Mouse (Mus musculus): Measurements from ENCODE around the gene Rreb1. TPM values are rescaled to one million over a fixed set of nuclear protein-coding genes. Genes with fewer than 3 reads are reported as not detected.
A peak's percentile ranks its signal among the peaks of the same experiment; 100 is the strongest.

Rreb1 gene
- polyA plus RNA-seq, 1 experiment from 2014 or later = 14.1 TPM

DNA sequence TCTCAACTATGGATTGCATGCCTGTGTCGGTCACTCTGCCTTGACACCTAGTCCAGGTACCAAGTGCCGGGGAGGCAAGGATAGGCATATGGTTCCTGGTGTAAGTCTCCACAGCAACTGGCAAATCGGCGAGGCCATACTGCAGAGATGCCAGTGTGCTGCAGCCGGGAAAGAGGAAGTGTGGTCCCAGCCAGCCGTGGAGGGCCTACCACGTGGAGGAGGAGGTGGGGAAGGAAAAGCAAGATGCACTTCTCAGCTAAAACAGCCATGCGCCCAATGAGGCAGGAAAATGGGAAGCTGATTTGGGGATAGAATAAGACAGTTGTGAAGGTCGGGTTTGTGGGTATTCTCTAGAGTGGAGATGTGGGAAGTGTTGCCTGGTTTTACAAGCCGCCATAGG lies 65.6 kb downstream of the Rreb1 start:
- WGBS = 76% methylated on average over 10 of the region's 10 CpGs
- no peak overlapping the region for H3K27ac ChIP-seq (ENCODE audit: low read length)
- ATAC-seq (ENCODE audit: insufficient read depth, low FRiP score) = no peak; the same call in 1 of the 2 replicates

DNA sequence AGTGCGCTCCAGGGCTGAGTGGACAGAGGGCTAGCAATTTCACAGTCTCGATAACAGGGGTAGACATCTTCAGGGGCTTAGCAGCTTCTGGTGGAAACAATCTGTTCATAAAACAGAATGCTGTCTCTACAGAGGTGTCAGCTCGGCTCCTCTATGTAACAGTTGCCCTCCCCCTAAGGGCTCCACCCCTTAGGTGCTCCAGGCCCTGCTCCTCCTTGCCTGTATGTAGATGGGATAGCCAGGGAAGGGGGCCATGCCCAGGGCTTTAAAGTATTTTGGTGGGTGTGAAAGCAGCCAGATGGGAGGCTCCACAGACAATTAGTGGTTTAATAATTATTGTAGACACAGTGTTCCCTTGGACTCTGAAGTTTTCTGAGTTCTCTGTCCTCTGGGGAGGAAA lies 67.0 kb downstream of the Rreb1 start:
- Histone ChIP-seq H3K27ac (ENCODE audit: low read length) (peak overlapping the region; percentile 37), H3K9ac (ENCODE audit: low read length) (0 out of 2 replicates have a peak overlapping the region, but pooled peaks have one; percentile 10), H3K27me3 (ENCODE audit: control insufficient read depth, insufficient read depth, low read length) (no peaks in the 10 kb centered on the region), H3K4me3 (replicated peaks; ENCODE audit: low read length) (no peak overlapping the region), H3K4me1 (ENCODE audit: control insufficient read depth, insufficient read depth, low read length) (peaks cover 8% of the 10 kb centered on the region), H3K36me3 (ENCODE audit: control insufficient read depth, insufficient read depth, low read length) (no peaks in the 10 kb centered on the region), H3K4me2 (ENCODE audit: low read depth, low read length) (no peak overlapping the region), H3K9me3 (replicated peaks; ENCODE audit: control insufficient read depth, low read length) (no peaks in the 10 kb centered on the region)
- 66% methylated on average over 3 of the region's 3 CpGs for WGBS
- ATAC-seq (ENCODE audit: insufficient read depth, low FRiP score) = no peak

More for the DNA sequence above, 65.6 kb downstream of the Rreb1 start:
- Histone ChIP-seq H3K9me3 (replicated peaks; ENCODE audit: control insufficient read depth, low read length) (no peaks in the 10 kb centered on the region), H3K4me2 (ENCODE audit: low read depth, low read length) (no peak overlapping the region), H3K36me3 (ENCODE audit: control insufficient read depth, insufficient read depth, low read length) (no peaks in the 10 kb centered on the region), H3K27me3 (ENCODE audit: control insufficient read depth, insufficient read depth, low read length) (no peaks in the 10 kb centered on the region), H3K4me1 (ENCODE audit: control insufficient read depth, insufficient read depth, low read length) (peaks cover 8% of the 10 kb centered on the region), H3K4me3 (replicated peaks; ENCODE audit: low read length) (no peak overlapping the region), H3K9ac (ENCODE audit: low read length) (no peak overlapping the region)

DNA sequence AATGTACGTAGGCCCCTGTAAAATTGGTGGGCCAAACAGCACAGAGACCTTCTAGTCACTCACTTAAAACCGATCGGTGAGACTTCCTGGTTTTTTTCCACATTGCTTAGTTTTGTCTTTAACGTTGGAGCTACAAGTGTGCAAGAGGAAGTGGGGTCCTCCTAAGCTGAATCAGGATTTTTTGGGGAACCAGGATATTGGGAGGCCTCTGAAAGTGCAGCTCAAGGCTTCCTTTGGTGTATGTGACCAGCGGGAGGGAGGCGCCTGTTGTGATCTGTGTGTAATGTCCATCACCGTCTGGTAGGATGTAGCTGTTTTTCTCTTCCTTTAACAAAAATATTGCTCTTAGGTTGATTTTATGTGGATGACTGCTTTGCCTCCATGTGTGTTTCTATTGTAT lies 67.4 kb downstream of the Rreb1 start:
- Histone ChIP-seq H3K9ac (ENCODE audit: low read length) (no peak overlapping the region), H3K27ac (ENCODE audit: low read length) (no peak overlapping the region), H3K36me3 (ENCODE audit: control insufficient read depth, insufficient read depth, low read length) (no peaks in the 10 kb centered on the region), H3K9me3 (replicated peaks; ENCODE audit: control insufficient read depth, low read length) (no peaks in the 10 kb centered on the region), H3K4me2 (ENCODE audit: low read depth, low read length) (no peak overlapping the region), H3K27me3 (ENCODE audit: control insufficient read depth, insufficient read depth, low read length) (no peaks in the 10 kb centered on the region), H3K4me1 (ENCODE audit: control insufficient read depth, insufficient read depth, low read length) (peaks cover 8% of the 10 kb centered on the region), H3K4me3 (replicated peaks; ENCODE audit: low read length) (no peak overlapping the region)
- ATAC-seq (ENCODE audit: insufficient read depth, low FRiP score) = no peak
- WGBS = 67% methylated on average over 7 of the region's 7 CpGs

DNA sequence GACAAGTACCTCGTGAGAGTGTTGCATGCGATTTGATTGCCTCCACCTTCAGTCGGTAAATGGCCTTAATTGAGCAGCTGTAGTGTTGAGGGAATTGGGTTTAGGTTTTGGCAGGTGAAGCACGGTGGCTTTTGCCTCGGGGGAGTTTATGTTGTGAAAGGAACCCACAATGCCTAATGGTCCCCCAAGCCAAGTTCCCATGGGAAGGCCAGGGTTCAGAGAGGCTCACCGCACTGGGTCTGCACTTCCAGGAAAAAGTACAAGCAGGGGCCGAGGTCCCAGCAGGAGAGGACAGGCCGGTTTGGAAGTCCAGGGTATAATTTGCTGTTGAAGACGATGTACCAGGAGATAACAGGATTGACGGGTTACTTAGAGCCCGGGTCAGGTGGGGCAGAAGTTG lies 68.3 kb downstream of the Rreb1 start:
- no peak for ATAC-seq (ENCODE audit: insufficient read depth, low FRiP score)
- Histone ChIP-seq H3K4me1 (ENCODE audit: control insufficient read depth, insufficient read depth, low read length) (peaks cover 8% of the 10 kb centered on the region), H3K4me3 (replicated peaks; ENCODE audit: low read length) (no peak overlapping the region), H3K27ac (ENCODE audit: low read length) (no peak overlapping the region), H3K9ac (ENCODE audit: low read length) (no peak overlapping the region), H3K4me2 (ENCODE audit: low read depth, low read length) (no peak overlapping the region), H3K9me3 (replicated peaks; ENCODE audit: control insufficient read depth, low read length) (no peaks in the 10 kb centered on the region), H3K27me3 (ENCODE audit: control insufficient read depth, insufficient read depth, low read length) (no peaks in the 10 kb centered on the region), H3K36me3 (ENCODE audit: control insufficient read depth, insufficient read depth, low read length) (no peaks in the 10 kb centered on the region)
- 75% methylated on average over 11 of the region's 11 CpGs for WGBS

DNA sequence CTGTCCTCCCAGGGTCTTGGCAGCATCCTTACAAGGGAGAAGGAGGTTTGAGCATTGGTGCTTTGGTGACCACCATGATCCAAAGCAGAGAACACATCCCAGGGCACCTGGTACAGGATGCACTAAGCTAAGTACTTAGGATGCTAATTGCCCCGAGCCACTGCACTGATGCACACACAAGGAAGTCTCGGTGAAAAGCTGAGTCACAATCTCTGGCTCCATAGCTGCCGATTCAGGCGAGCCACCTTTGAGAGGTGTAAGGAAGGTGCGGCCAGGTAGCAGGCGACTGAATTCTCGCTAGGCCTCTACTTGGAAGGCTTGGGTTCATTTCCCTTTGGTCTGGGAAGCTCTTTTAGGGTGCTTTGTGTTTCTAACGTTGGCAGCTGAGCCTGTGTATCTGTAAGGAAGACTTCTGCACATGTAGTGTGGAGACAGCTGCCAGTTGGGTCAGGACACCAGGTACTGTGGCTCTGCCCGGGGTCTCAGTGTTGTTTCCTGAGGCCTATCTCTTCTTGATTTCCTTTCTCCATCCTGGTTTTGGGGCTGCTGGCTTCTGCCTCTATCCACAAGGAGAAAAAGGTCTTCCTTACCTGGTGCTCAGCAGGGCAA lies 68.9 kb downstream of the Rreb1 start:
- WGBS = 59% methylated on average over 9 of the region's 9 CpGs
- Histone ChIP-seq H3K4me2 (ENCODE audit: low read depth, low read length) (no peak overlapping the region), H3K4me1 (ENCODE audit: control insufficient read depth, insufficient read depth, low read length) (peaks cover 13% of the 10 kb centered on the region), H3K27ac (ENCODE audit: low read length) (peak overlapping the region; percentile 76), H3K9me3 (replicated peaks; ENCODE audit: control insufficient read depth, low read length) (no peaks in the 10 kb centered on the region), H3K36me3 (ENCODE audit: control insufficient read depth, insufficient read depth, low read length) (no peaks in the 10 kb centered on the region), H3K27me3 (ENCODE audit: control insufficient read depth, insufficient read depth, low read length) (no peaks in the 10 kb centered on the region), H3K9ac (ENCODE audit: low read length) (no peak overlapping the region), H3K4me3 (replicated peaks; ENCODE audit: low read length) (no peak overlapping the region)
- ATAC-seq (ENCODE audit: insufficient read depth, low FRiP score) = no peak

DNA sequence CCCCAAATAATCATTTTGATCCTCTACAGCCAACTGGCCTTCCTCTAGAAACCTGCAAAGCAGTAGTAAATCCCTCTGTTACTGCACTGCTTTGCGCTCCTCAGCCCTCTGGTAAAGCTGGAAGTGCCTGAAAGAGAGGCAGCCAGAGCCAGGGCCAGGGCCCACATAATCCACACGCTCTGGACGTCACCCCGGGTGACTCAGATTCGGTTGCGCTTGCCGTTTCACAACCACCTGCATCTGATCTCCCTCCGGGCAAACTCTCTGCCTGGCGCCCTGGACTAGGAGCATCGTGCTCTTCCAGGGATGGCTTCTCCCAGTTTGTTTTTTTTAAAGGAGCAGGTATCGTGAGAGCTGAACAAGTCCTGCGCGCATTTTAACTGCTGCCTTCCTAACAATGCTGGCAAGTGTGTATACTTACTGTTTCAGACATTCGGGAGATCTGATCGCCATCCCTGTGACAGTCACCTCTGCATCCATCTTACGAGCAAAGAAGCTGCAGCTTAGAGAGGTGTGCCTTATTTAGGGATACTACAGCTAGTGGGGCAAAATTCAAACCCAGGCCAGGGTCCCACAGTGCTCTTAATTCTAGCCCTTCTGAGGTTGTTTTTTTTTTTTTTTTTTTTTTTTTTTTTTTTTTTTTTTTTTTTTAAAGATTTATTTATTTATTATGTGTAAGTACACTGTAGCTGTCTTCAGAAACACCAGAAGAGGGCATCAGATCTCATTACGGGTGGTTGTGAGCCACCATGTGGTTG lies 69.6 kb downstream of the Rreb1 start:
- Histone ChIP-seq H3K9ac (ENCODE audit: low read length) (no peak overlapping the region), H3K36me3 (ENCODE audit: control insufficient read depth, insufficient read depth, low read length) (no peaks in the 10 kb centered on the region), H3K4me2 (ENCODE audit: low read depth, low read length) (no peak overlapping the region), H3K9me3 (replicated peaks; ENCODE audit: control insufficient read depth, low read length) (no peaks in the 10 kb centered on the region), H3K4me1 (ENCODE audit: control insufficient read depth, insufficient read depth, low read length) (peaks cover 20% of the 10 kb centered on the region), H3K4me3 (replicated peaks; ENCODE audit: low read length) (no peak overlapping the region), H3K27ac (ENCODE audit: low read length) (peak overlapping the region; percentile 76), H3K27me3 (ENCODE audit: control insufficient read depth, insufficient read depth, low read length) (no peaks in the 10 kb centered on the region)
- ATAC-seq (ENCODE audit: insufficient read depth, low FRiP score) = no peak; the same call in 1 of the 2 replicates
- WGBS = 76% methylated on average over 16 of the region's 17 CpGs

DNA sequence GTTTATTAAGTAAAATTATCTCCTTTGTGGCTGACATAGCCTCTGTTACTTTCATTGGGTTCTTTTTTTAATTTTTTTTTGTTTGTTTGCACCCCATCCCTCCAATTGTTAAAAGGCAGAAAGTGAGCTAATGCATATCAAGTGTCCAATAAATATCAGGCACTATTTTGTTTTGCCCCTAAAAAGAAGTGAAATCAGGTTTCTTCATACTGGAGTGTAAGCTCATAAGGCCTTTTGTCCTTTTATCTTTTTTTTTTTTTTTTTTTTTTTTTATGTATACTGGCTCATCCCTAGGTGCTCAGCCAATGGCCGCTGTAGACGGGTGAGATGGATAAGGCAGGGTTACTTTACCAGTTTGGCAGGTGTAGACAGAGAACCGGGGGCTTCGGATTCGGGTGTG lies 70.2 kb downstream of the Rreb1 start:
- H3K4me1 ChIP-seq (ENCODE audit: control insufficient read depth, insufficient read depth, low read length) = peaks cover 27% of the 10 kb centered on the region
- H3K27ac ChIP-seq (ENCODE audit: low read length) = no peak overlapping the region
- no peak overlapping the region for H3K9ac ChIP-seq (ENCODE audit: low read length)
- H3K36me3 ChIP-seq (ENCODE audit: control insufficient read depth, insufficient read depth, low read length) = no peaks in the 10 kb centered on the region
- WGBS = 79% methylated on average over 5 of the region's 5 CpGs
- H3K4me2 ChIP-seq (ENCODE audit: low read depth, low read length) = no peak overlapping the region
- H3K9me3 ChIP-seq (replicated peaks; ENCODE audit: control insufficient read depth, low read length) = no peaks in the 10 kb centered on the region
- no peak for ATAC-seq (ENCODE audit: insufficient read depth, low FRiP score)
- no peaks in the 10 kb centered on the region for H3K27me3 ChIP-seq (ENCODE audit: control insufficient read depth, insufficient read depth, low read length)
- no peak overlapping the region for H3K4me3 ChIP-seq (replicated peaks; ENCODE audit: low read length)

DNA sequence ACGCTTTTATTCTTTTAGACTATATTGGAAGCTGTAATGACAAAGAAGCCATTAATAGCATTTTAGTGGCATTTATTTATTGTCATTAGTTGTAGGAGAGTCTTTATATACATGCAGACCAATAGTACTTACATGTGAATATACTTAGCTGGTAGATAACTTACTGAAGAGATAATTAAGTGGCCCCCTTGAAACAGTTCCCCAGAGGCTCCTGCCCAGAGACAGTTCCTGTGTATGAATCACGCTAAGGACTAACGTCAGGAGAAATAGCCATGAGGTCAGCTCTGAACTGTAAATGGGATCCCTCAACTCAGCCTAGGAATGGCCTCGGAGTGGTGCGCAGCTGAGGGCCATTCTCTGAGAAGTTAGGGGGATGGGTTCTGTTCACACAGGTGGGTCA lies 73.4 kb downstream of the Rreb1 start:
- H3K9me3 ChIP-seq (replicated peaks; ENCODE audit: control insufficient read depth, low read length) = no peaks in the 10 kb centered on the region
- no peak for ATAC-seq (ENCODE audit: insufficient read depth, low FRiP score)

DNA sequence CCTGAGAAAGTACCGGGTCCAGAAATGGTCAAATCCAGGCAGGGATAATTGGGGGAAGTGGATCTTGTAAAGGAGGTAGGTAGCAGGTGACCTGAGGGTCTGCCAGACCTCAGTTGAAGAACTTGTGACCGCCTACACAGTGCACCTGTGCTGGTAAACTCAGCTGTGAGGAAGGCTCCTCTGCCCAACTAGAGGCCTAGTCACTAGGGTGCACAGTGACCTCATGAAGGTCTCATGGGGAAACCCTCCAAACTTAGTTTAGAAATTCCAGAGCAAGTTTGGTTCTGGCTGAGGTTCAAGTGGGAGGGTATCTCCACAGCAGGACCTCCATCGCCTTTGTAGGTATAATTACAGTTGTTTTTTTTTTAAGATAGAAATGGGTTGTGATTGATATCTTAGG lies 74.7 kb downstream of the Rreb1 start:
- no peak for ATAC-seq (ENCODE audit: insufficient read depth, low FRiP score)
- Histone ChIP-seq H3K4me2 (ENCODE audit: low read depth, low read length) (no peak overlapping the region), H3K4me1 (ENCODE audit: control insufficient read depth, insufficient read depth, low read length) (peaks cover 44% of the 10 kb centered on the region), H3K27me3 (ENCODE audit: control insufficient read depth, insufficient read depth, low read length) (no peaks in the 10 kb centered on the region), H3K36me3 (ENCODE audit: control insufficient read depth, insufficient read depth, low read length) (no peaks in the 10 kb centered on the region), H3K9me3 (replicated peaks; ENCODE audit: control insufficient read depth, low read length) (no peaks in the 10 kb centered on the region), H3K4me3 (replicated peaks; ENCODE audit: low read length) (no peak overlapping the region), H3K27ac (ENCODE audit: low read length) (peak overlapping the region; percentile 66), H3K9ac (ENCODE audit: low read length) (no peak overlapping the region)
- 60% methylated on average over 3 of the region's 3 CpGs for WGBS

More for the DNA sequence above, 73.4 kb downstream of the Rreb1 start:
- H3K4me1 ChIP-seq (ENCODE audit: control insufficient read depth, insufficient read depth, low read length) = peaks cover 36% of the 10 kb centered on the region
- 80% methylated on average over 5 of the region's 5 CpGs for WGBS
- H3K4me2 ChIP-seq (ENCODE audit: low read depth, low read length) = no peak overlapping the region
- no peaks in the 10 kb centered on the region for H3K27me3 ChIP-seq (ENCODE audit: control insufficient read depth, insufficient read depth, low read length)
- no peak overlapping the region for H3K9ac ChIP-seq (ENCODE audit: low read length)
- no peaks in the 10 kb centered on the region for H3K36me3 ChIP-seq (ENCODE audit: control insufficient read depth, insufficient read depth, low read length)
- no peak overlapping the region for H3K27ac ChIP-seq (ENCODE audit: low read length)
- no peak overlapping the region for H3K4me3 ChIP-seq (replicated peaks; ENCODE audit: low read length)

Measured in stomach, embryonic 16.5 days (tissue).